Mouse (Mus musculus) liver, embryonic 16.5 days (tissue): ENCODE results near the gene Stk10. TPM values are rescaled to one million over a fixed set of nuclear protein-coding genes. Genes with fewer than 3 reads are reported as not detected.

Source experiments
- ATAC-seq: fragments of 200-750 bp; cut with Nextera tagmentation; 2 replicates; pipeline ENCODE4 v1.8.0; 2017; ENCODE audit warnings: low read depth, mild to moderate bottlenecking, moderate number of reproducible peaks, moderate library complexity
- H3K27ac ChIP-seq: fragments of 300-500 bp; sonication (generic); 2 replicates; pipeline ENCODE4 v1.5.1; 2014; ENCODE audit warnings: mild to moderate bottlenecking, low read length
- H3K27me3 ChIP-seq: fragments of 300-500 bp; sonication (generic); 2 replicates; pipeline ENCODE4 v1.6.1; 2014; ENCODE audit warnings: low read depth, low read length, mixed read lengths; ENCODE audit not compliant: control insufficient read depth, insufficient read depth
- H3K36me3 ChIP-seq: fragments of 300-500 bp; sonication (generic); 2 replicates; pipeline ENCODE4 v1.6.1; 2014; ENCODE audit warnings: mild to moderate bottlenecking; ENCODE audit not compliant: control insufficient read depth, insufficient read depth
- H3K4me1 ChIP-seq: fragments of 300-500 bp; sonication (generic); 2 replicates; pipeline ENCODE4 v1.6.1; 2014; ENCODE audit warnings: low read depth, low read length, mixed read lengths; ENCODE audit not compliant: control insufficient read depth
- H3K4me2 ChIP-seq: fragments of 300-500 bp; sonication (generic); 2 replicates; pipeline ENCODE4 v1.6.1; 2014; ENCODE audit warnings: low read depth, low read length, mixed read lengths
- H3K4me3 ChIP-seq: fragments of 300-500 bp; sonication (generic); 2 replicates; pipeline ENCODE4 v1.5.1; 2014; ENCODE audit warnings: low read depth, mild to moderate bottlenecking, low read length
- H3K9ac ChIP-seq: fragments of 300-500 bp; sonication (generic); 2 replicates; pipeline ENCODE4 v1.6.1; 2014; ENCODE audit warnings: low read depth, low read length
- H3K9me3 ChIP-seq: fragments of 300-500 bp; sonication (generic); replicated peaks from 2 replicates; pipeline ENCODE4 v1.6.1; 2016; ENCODE audit warnings: low read length; ENCODE audit not compliant: control insufficient read depth
- WGBS: fragments of 180-500 bp; shearing (Covaris S2); extraction: QIAGEN DNeasy Blood & Tissue Kit; methylation state at CpG from one replicate; pipeline ENCODE4 v1.1.7; 2014; ENCODE audit not compliant: insufficient replicate concordance; 5-methylcytosine and 5-hydroxymethylcytosine counted together
- polyA plus RNA-seq: library from polyadenylated mRNA; unstranded; fragments of >200 nt; fragmentation: Nextera tagmentation; extraction: Ambion mirVana; gene quantifications from 2 replicates; pipeline ENCODE4 v1.2.1, GENCODE M21; 2015

The Stk10 gene
- polyA plus RNA-seq, 1 experiment from 2014 or later: 4.8 TPM

DNA sequence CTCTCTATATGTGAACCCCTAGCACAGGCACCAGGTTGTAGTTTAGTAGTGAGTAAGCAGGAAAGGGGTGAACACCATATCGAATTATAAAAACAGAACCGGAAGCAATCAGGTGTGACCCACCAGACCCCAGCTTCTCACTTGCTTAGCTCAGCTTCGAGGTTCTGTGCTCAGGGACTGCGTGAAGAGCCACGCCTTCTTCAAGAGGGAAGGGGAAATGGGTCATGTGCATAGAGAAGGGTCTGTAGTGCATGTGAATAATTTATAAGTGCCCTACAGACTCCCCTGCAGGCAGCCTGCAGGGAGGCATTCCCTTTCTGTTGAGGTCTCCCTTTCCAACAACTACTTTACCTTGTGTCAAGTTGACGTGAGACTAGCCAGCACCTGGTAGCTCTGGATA, 52.9 kb downstream of the Stk10 start:
- WGBS: 50% methylated on average over 6 of the region's 6 CpGs
- H3K9me3 ChIP-seq: no peaks in the 10 kb centered on the region
- H3K4me1 ChIP-seq: no peaks in the 10 kb centered on the region

GRCm38 (mm10) chr11:32587191-32588089, 54.3 kb downstream of the Stk10 start:
- H3K4me1 ChIP-seq: no peaks in the 10 kb centered on the region
- H3K27me3 ChIP-seq: no peaks in the 10 kb centered on the region
- H3K27ac ChIP-seq: no peak overlapping the region
- no peak for ATAC-seq
- H3K9me3 ChIP-seq: no peaks in the 10 kb centered on the region
- H3K9ac ChIP-seq: no peak overlapping the region
- H3K36me3 ChIP-seq: no peaks in the 10 kb centered on the region
- H3K4me2 ChIP-seq: no peak overlapping the region
- no peak overlapping the region for H3K4me3 ChIP-seq
- WGBS: 56% methylated on average over 17 of the region's 17 CpGs

More for the DNA sequence above, 52.9 kb downstream of the Stk10 start:
- Histone ChIP-seq H3K27ac (no peak overlapping the region), H3K27me3 (no peaks in the 10 kb centered on the region), H3K4me3 (no peak overlapping the region), H3K4me2 (no peak overlapping the region), H3K9ac (no peak overlapping the region), H3K36me3 (no peaks in the 10 kb centered on the region)
- no peak for ATAC-seq

- no peak overlapping the region for H3K27ac ChIP-seq
- H3K36me3 ChIP-seq: no peaks in the 10 kb centered on the region
- no peak for ATAC-seq
- no peak overlapping the region for H3K4me2 ChIP-seq
- 35% methylated on average over 15 of the region's 15 CpGs for WGBS
- no peaks in the 10 kb centered on the region for H3K4me1 ChIP-seq
- no peaks in the 10 kb centered on the region for H3K27me3 ChIP-seq
- no peak overlapping the region for H3K9ac ChIP-seq
- H3K9me3 ChIP-seq: no peaks in the 10 kb centered on the region
- H3K4me3 ChIP-seq: no peak overlapping the region
Measured at GRCm38 (mm10) chr11:32588090-32588891, 55.2 kb downstream of the Stk10 start.

DNA sequence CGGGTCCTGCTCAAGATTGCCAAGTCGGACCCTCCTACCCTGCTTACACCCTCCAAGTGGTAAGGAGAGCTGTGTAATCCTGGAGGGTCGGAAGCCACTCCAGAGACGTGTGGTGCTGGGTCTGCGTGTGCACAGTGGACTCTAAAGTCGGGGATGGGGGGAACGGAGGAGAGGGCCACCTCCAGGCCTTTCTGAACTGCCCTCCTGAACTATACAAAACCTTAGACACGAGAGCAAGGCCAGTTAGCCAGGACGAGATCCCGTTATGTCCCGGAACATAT, 55.7 kb downstream of the Stk10 start:
- H3K4me1 ChIP-seq: no peaks in the 10 kb centered on the region
- no peaks in the 10 kb centered on the region for H3K36me3 ChIP-seq
- no peak overlapping the region for H3K27ac ChIP-seq
- no peaks in the 10 kb centered on the region for H3K9me3 ChIP-seq
- no peak overlapping the region for H3K4me3 ChIP-seq
- 75% methylated on average over 11 of the region's 11 CpGs for WGBS
- H3K4me2 ChIP-seq: no peak overlapping the region
- no peak for ATAC-seq
- no peak overlapping the region for H3K9ac ChIP-seq
- no peaks in the 10 kb centered on the region for H3K27me3 ChIP-seq

- H3K9ac ChIP-seq: no peak overlapping the region
- no peak for ATAC-seq
- H3K36me3 ChIP-seq: no peaks in the 10 kb centered on the region
- H3K27me3 ChIP-seq: no peaks in the 10 kb centered on the region
- 81% methylated on average over 12 of the region's 12 CpGs for WGBS
- H3K4me3 ChIP-seq: no peak overlapping the region
- no peaks in the 10 kb centered on the region for H3K4me1 ChIP-seq
- H3K9me3 ChIP-seq: no peaks in the 10 kb centered on the region
- H3K4me2 ChIP-seq: no peak overlapping the region
- no peak overlapping the region for H3K27ac ChIP-seq
Measured at GRCm38 (mm10) chr11:32589201-32589600, 56.1 kb downstream of the Stk10 start.

GRCm38 (mm10) chr11:32589791-32590190, 56.7 kb downstream of the Stk10 start:
- Histone ChIP-seq H3K4me1 (no peaks in the 10 kb centered on the region), H3K4me3 (no peak overlapping the region), H3K27ac (no peak overlapping the region), H3K9me3 (no peaks in the 10 kb centered on the region), H3K36me3 (no peaks in the 10 kb centered on the region), H3K27me3 (no peaks in the 10 kb centered on the region), H3K4me2 (no peak overlapping the region), H3K9ac (no peak overlapping the region)
- 83% methylated on average over 8 of the region's 8 CpGs for WGBS
- no peak for ATAC-seq

DNA sequence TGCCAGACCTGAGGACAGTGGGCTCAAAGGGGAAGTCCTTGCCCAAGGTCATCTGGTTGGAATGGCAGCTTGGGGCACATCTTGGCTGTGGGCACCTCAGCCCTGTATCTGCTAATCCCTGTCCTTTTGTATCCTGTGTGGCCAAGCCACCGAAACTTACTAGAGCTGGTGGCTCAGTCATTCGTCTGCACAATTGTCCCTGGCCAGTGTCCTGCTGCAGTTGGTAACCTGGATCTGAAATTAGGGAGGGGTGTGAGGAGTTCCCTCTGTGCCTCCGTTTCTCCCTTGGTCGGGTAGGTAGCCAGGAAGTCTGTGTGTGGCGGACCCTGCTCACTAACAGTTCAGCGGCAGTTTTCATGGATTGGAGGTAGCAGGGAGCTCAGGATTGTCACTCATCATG, 57.1 kb downstream of the Stk10 start:
- ATAC-seq: no peak
- 71% methylated on average over 6 of the region's 6 CpGs for WGBS
- no peak overlapping the region for H3K9ac ChIP-seq

GRCm38 (mm10) chr11:32591921-32592850, 59.1 kb downstream of the Stk10 start:
- no peak overlapping the region for H3K4me3 ChIP-seq
- 61% methylated on average over 12 of the region's 12 CpGs for WGBS

More for the DNA sequence above, 57.1 kb downstream of the Stk10 start:
- Histone ChIP-seq H3K27me3 (no peaks in the 10 kb centered on the region), H3K4me3 (no peak overlapping the region), H3K27ac (no peak overlapping the region), H3K9me3 (no peaks in the 10 kb centered on the region), H3K4me2 (no peak overlapping the region), H3K4me1 (no peaks in the 10 kb centered on the region), H3K36me3 (no peaks in the 10 kb centered on the region)

More at GRCm38 (mm10) chr11:32591921-32592850, 59.1 kb downstream of the Stk10 start:
- no peak overlapping the region for H3K27ac ChIP-seq
- ATAC-seq: no peak
- H3K4me1 ChIP-seq: no peaks in the 10 kb centered on the region
- H3K9me3 ChIP-seq: no peaks in the 10 kb centered on the region
- H3K27me3 ChIP-seq: no peaks in the 10 kb centered on the region
- H3K4me2 ChIP-seq: no peak overlapping the region
- H3K9ac ChIP-seq: no peak overlapping the region
- no peaks in the 10 kb centered on the region for H3K36me3 ChIP-seq
